Mouse (Mus musculus): ENCODE data around the gene Myrfl.

Gene Myrfl

DNA sequence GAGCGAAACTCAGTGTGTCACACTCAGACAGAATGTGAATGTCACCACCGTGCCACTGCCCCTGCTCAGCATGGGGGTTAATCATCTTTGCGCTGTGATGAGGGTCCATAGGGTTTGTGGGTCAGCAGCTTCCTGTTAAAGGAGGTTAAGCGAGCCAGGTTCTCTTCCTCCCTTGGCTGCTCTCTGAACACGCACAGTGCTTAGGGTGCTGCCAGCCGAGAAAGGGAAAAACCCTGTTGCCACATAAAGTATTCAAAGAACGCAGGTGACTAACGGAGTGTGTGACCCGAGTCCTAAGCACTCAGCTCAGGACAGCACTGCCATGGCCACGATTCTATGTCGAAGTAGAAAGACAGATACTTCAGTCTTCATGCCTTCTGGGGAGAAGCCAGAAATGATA is 69.4 kb downstream of the Myrfl start:
- DNase-seq (ENCODE audit: low read depth, low spot score): no peak

- DNase-seq (ENCODE audit: low read depth, low spot score): no peak
Observed at GRCm38 (mm10) chr10:116815311-116816060, 81.2 kb downstream of the Myrfl start.

- DNase-seq (ENCODE audit: low read depth, low spot score): no peak
Observed at GRCm38 (mm10) chr10:116813150-116813549, 83.6 kb downstream of the Myrfl start.

GRCm38 (mm10) chr10:116810738-116811137 is 86.0 kb downstream of the Myrfl start:
- no peak for DNase-seq (ENCODE audit: low read depth, low spot score)

GRCm38 (mm10) chr10:116809383-116809782 is 87.3 kb downstream of the Myrfl start:
- DNase-seq (ENCODE audit: low read depth, low spot score): no peak

DNA sequence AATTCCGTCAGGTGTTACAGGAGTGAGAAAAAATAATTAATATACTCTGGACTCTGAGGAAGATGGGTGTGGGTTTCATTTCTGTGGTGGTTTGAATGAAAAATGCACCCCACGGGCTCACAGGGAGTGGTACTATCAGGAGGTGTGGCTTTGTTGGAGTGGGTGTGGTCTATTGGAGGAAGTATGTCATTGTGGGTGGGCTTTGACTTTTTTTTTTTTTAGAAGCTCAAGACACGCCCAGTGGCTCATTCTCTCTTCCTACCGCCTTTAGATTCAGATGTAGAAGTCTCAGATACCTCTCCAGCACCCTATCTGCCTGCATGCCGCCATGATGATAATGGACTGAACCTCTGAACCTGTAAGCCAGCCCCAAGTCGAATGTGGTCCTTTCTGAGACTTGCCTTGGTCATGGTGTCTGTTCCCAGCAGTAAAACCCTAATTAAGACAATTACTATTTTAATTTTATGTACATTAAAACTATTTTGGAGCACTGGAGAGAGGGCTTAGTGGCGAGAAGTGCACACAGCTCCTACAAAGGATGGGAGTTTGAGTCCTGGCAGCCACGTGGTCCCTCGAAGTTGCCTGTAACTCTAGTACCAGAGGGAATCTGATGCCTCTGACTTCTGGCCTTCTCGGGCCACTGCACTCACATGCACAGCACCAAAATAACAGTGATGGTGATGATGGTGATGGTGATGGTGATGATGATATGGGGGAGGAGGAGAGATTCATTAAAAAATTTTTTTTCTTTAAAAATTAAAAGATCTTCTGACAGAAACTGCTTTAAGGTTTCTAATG is 88.0 kb downstream of the Myrfl start:
- peak; percentile 50 for DNase-seq (ENCODE audit: low read depth, low spot score)

DNA sequence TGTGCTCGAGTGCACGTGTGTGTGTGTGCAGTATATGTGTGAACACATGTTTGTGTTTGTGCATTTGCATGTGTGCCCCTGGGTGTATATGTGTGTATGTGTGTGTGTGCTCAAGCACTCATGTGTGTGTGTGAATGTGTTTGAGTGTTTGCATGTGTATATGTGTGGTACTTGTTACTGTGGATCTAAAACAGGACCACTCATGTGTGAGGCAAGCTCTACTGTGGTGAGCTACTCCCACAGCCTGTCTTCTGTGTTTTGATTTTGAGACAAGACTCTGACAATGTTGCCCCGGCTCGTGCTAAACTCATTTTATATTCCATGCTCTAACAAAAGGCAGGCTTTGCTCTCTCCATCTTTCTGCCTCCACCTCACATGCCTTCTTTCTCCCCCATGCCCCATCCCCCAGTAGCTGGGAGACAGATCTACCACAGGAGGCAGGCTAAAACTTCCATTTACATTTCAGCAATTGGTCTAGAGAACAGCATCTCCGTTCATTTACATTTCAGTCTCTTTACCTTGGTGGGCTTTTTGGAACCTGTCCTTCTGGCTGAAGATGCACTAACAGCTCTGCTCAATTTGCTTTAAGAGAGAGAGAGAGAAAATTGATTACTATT is 94.4 kb downstream of the Myrfl start:
- no peak for DNase-seq (ENCODE audit: low read depth, low spot score)

DNA sequence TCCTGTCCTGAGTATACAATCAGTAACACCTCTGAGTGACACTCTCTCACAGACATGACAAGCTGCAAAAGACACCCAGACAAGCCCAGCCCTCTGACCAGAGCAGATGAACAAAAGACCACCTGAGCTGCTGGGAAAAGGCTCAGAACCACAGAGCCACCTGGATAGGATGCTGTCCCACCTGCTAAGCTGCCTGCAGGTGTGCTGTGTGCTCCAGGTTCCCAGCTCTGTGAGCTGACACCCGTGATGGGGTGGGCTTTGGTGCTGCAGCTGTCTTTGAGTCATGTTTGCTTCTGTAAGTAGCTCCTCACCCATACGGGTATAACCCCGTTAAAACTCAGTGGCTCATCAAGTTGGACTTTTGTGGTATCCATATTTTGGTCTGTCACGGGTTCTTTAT is 95.4 kb downstream of the Myrfl start:
- DNase-seq (ENCODE audit: low read depth, low spot score): no peak

DNA sequence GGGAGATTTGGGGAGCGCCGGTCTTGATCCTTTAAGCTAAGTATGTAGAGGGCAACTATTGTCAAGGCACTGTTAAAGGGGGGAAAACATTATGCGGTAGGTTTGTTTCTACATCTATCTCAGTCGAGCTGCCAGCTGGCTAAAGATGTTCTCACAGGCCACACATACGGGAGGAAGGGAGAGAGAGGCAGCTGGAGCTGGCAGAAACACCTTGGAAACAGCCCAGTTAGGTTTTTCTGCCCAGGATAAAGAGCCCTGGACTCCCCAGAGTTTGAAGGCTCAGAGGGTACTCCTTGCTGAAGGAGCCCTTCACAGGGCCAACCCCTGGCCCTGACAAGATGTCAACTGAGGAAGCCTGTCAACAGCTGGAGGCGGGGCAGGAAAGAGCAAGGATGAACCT is 100.7 kb downstream of the Myrfl start:
- no peak for DNase-seq (ENCODE audit: low read depth, low spot score)

GRCm38 (mm10) chr10:116789096-116789495 is 107.6 kb downstream of the Myrfl start:
- no peak for DNase-seq (ENCODE audit: low read depth, low spot score)

DNA sequence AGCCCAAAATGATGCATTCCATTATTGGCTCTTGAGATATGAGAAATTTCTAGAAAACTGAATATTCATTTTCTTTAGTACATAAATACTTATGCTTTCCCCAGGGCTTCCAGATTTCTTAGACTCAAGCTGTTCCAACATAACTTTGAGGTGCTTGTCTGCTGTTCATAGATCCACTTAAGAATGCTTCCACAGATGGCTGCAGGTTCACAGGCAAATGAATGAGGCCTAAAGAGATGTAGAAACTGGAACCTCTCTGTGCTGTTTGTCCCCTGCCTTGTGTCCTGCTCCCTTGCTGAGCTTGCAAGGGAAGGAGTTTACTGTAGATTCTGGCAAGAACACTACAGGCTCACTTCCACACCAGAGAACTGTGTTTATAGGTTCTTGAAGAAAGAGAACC is 108.3 kb downstream of the Myrfl start:
- no peak for DNase-seq (ENCODE audit: low read depth, low spot score)

- DNase-seq (ENCODE audit: low read depth, low spot score): no peak
Observed at GRCm38 (mm10) chr10:116784098-116784497, 112.6 kb downstream of the Myrfl start.

DNA sequence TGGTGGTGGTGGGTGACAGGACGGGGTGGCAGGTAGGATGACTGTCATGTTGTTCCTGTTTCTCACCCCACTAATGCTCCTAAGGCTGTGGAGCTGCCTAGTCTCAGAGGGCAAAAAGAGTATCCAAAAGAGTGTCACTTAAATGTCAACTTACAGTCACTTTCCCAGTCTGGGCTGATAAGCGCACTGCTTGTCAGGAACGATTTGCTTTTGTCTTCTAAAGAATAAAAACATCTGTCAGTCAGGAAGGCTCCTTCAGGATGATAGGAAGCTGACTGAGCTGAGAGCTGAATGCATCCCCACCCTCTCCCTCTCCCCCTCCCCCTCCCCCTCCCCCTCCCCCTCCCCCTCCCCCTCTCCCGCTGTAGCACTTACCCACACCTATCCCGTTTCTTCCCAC is 113.7 kb downstream of the Myrfl start:
- DNase-seq (ENCODE audit: low read depth, low spot score): no peak

DNA sequence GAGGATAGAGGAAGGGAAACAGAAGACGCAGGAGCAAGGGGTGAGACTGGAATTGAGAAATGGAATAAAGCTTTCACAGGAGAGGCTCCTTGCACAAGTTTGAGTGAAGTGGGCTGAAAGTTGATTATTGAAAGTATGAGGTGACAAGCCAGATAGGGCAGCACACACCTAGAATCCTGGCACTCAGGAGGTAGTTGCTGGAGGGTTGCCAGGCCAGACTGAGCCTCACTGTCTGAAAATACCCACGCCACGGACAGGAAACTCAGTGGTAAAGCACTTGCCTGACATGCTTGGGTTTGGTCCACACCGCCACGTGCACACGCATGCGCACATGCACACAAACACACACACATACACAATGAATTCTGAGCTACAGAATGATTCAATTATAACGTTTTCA is 118.8 kb downstream of the Myrfl start:
- DNase-seq (ENCODE audit: low read depth, low spot score): no peak

DNA sequence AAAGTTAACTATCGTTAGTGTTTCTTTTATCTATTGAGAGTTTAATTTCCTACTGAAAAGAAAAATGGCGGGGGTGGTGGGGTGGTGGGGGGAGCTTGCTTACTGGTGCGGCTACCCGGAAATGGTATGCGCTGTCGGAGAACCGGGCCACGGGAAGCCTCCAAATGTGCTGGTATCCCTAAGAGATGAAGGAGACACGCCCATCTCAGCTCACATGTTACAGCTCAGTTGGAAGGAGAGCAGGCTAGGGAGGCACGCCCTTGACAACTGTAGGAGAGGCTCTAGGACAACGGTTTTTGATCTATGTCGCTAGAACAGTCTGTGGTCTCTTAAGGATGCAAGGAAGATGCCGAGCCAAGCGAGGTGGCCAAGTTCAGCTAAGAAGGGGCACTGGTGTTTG is 119.9 kb downstream of the Myrfl start:
- DNase-seq (ENCODE audit: low read depth, low spot score): no peak

DNA sequence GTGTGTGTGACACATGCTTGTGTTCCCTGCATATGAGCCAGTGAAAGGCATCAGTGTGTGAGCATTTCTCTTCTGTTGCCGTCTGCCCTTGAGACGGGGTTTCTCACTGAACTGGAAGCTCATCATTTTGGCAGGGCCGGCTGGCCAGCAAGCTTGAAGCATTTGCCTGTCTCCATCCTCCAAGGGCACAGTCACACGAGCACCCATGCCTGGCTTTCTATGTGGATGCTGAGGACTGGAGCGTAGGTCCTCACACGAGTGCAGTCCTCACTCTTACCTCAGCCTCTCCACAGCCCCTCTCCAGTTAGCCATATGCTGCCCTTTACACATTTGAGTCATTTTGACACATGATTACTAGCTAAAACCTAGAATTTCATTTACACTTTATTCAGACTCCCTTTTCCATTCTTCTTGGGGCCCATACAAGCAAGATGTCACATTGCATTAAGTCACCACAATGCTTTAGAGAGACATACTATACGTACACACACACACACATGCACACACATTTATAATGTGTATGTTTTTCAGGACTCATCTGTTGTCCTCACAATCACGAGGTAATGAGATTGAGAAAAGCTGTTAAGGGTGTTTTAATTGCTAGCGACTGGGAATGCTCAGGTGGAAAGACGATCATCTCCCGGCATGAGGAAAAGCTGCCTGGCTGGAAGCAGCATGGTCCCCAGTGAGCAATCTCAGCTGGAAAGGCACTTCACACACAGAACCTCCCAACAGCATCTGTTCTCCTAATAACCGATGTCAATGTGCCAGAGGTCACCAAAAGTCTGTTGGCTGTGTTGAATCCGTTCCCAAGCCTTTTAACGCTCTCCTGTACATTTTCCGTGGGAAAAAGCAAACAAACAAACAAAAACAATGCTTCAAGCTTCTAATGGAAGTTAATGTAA is 122.6 kb downstream of the Myrfl start:
- DNase-seq (ENCODE audit: low read depth, low spot score): no peak

DNA sequence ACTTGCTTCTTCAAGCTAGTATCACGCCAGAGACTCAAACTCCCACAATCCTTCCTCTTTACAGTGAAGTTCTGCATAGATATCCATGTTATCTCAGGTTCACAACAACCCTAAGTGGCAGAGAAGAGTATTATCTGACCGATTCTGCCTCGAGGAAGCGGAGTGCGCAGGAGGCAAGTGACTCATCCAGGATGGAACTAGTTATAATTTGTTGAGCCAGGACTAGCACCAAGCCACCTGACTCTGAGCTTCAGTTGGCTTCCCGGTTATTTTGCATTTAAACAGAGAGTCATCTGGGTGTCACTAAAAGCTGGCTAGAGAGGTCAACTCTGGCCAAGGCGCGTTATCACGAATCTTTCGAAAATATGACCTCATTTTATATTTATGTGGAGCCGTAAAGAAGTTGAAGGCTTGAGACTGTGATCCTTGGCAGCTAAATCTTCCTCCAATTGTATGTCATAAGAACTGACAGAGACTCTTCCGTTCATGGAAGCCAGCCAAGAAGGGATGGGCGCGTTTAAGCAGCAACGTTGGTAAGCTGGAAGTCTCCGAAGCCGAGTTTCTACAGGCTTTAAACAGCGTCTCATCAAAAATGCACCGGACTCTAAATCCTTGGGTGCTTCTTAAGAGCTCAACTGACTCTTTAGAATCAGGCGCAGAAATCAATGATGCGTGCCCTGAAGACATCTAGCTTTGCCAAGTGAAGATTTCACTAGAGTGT is 125.3 kb downstream of the Myrfl start:
- DNase-seq (ENCODE audit: low read depth, low spot score): no peak

DNA sequence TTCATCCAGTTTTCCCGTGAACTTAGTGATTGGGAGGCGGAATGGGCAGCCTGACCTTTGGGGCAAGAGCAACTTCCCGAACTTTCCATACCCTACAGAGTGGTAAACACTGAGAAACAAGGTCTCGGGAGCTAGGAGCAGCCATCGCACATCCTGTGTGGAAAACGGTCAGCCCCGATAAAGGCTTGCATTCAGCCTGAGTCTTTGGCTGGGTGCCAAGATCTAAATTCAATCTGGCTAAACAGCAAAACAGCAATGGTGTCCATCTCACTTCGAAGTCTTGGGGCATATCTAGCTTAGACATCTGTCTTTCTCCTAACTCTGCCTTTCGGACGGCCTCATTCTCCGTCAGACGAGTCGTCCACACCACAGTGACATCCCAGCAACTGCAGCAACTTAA is 128.1 kb downstream of the Myrfl start:
- no peak for DNase-seq (ENCODE audit: low read depth, low spot score)

- no peak for DNase-seq (ENCODE audit: low read depth, low spot score)
Observed at GRCm38 (mm10) chr10:116766525-116766924, 130.2 kb downstream of the Myrfl start.

- DNase-seq (ENCODE audit: low read depth, low spot score): no peak
Observed at GRCm38 (mm10) chr10:116761476-116762068, 135.1 kb downstream of the Myrfl start.

GRCm38 (mm10) chr10:116760561-116760960 is 136.2 kb downstream of the Myrfl start:
- no peak for DNase-seq (ENCODE audit: low read depth, low spot score)
